13 mouse cellular contexts compared by ENCODE assay signal in the genomic region with DNA sequence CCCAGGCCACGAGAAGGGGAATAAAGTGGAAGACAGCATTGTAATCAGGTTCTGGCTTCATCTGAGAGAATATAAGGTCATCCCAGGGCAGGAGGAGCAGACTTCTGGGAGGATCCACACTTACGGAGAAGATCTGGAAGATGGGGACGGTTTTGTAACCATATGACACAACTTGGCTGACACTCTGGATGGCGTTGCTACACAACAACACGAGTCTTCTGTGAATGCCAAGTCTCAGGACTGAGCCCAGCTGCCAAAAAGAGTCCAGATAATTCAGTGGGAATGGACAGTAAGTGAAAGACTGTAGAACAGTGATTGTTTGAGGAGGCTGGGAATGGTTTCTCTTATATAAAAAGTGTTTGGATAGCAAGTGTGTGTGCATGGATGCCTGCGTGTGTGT. TPM values are rescaled to one million over a fixed set of nuclear protein-coding genes. Genes with fewer than 3 reads are reported as not detected.
DNase-seq lines count a peak whose midpoint lies in the region; ATAC-seq and TF ChIP-seq lines count a peak whose summit lies in the region.
"Had no signal": no experiment of that assay in that cellular context is flagged by ENCODE, and none has a peak within 500 bp of the region (broad histone marks: within the 10 kb centered on the region; RNA-seq: fewer than 3 reads in every experiment).

No protein-coding gene starts in this region.

- TF ChIP-seq CTCF in lung, embryonic 14.5 days (IDR thresholded peaks at IDR 0.05; ENCODE audit: low read depth): no peak
- TF ChIP-seq CTCF in forebrain, postnatal 0 days (IDR thresholded peaks at IDR 0.05; ENCODE audit: low read depth): no peak

- no peaks in the 10 kb centered on the region for H3K9me3 ChIP-seq in lung, embryonic 14.5 days (ENCODE audit: low read depth, low read length)
- no peaks in the 10 kb centered on the region for H3K9me3 ChIP-seq in forebrain, postnatal 0 days (ENCODE audit: low read length)
- no peaks in the 10 kb centered on the region for H3K9me3 ChIP-seq in hindbrain, embryonic 13.5 days
- H3K9me3 ChIP-seq: forebrain, embryonic 12.5 days; hindbrain, embryonic 10.5 days; liver, embryonic 15.5 days had no signal

- ATAC-seq in frontal cortex, adult (ENCODE audit: low TSS enrichment): 0 out of 2 replicates have a peak, but pooled peaks have one; percentile 20
- ATAC-seq in lung, embryonic 14.5 days (ENCODE audit: insufficient read depth): no peak
- no peak for ATAC-seq in forebrain, postnatal 0 days
- no peak for ATAC-seq in hindbrain, embryonic 13.5 days (ENCODE audit: low FRiP score)

- H3K4me2 ChIP-seq in lung, embryonic 14.5 days: no peak overlapping the region
- no peak overlapping the region for H3K4me2 ChIP-seq in forebrain, postnatal 0 days (ENCODE audit: low read depth)
- H3K4me2 ChIP-seq in hindbrain, embryonic 13.5 days: no peak overlapping the region
- H3K4me2 ChIP-seq: forebrain, embryonic 12.5 days; liver, embryonic 15.5 days had no signal

- DNase-seq in frontal cortex, postnatal 14 days (ENCODE audit: low spot score in 2 of 2): no peak
- peak; percentile 60 for DNase-seq in NIH3T3 (ENCODE audit: low read depth)
- DNase-seq in gastrocnemius, adult 8-10 months (ENCODE audit: low spot score in 2 of 2): peak; percentile 69 to 75
- DNase-seq in lung, embryonic 14.5 days: peak; percentile 40
- DNase-seq in forebrain, postnatal 0 days: no peak
- DNase-seq in left cerebral cortex, postnatal 10 days (ENCODE audit: extremely low spot score in 1 of 2, low spot score in 2 of 2): no peak
- DNase-seq: thymus, postnatal 36 days had no signal

- no peaks in the 10 kb centered on the region for H3K4me1 ChIP-seq in lung, embryonic 14.5 days (ENCODE audit: insufficient read depth)
- H3K4me1 ChIP-seq in forebrain, postnatal 0 days (ENCODE audit: insufficient read depth): no peaks in the 10 kb centered on the region
- H3K4me1 ChIP-seq in hindbrain, embryonic 13.5 days (replicated peaks): no peaks in the 10 kb centered on the region
- H3K4me1 ChIP-seq: forebrain, embryonic 12.5 days; hindbrain, embryonic 10.5 days; liver, embryonic 15.5 days had no signal

- intact Hi-C loops in left cerebral cortex, postnatal 10 days (cut with DNase I): loop anchor here (5.0 kb wide), 1 partner anchor 349 kb away; no protein-coding TSS in a partner anchor

- no peak overlapping the region for H3K9ac ChIP-seq in lung, embryonic 14.5 days
- H3K9ac ChIP-seq in forebrain, postnatal 0 days: no peak overlapping the region
- no peak overlapping the region for H3K9ac ChIP-seq in hindbrain, embryonic 13.5 days
- H3K9ac ChIP-seq: forebrain, embryonic 12.5 days; liver, embryonic 15.5 days had no signal

- H3K27me3 ChIP-seq in lung, embryonic 14.5 days (ENCODE audit: insufficient read depth, low read length): no peaks in the 10 kb centered on the region
- no peaks in the 10 kb centered on the region for H3K27me3 ChIP-seq in forebrain, postnatal 0 days (ENCODE audit: insufficient read depth, low read length)
- H3K27me3 ChIP-seq in hindbrain, embryonic 13.5 days: no peaks in the 10 kb centered on the region
- H3K27me3 ChIP-seq: forebrain, embryonic 12.5 days; liver, embryonic 15.5 days had no signal

- H3K36me3 ChIP-seq in lung, embryonic 14.5 days (ENCODE audit: insufficient read depth): no peaks in the 10 kb centered on the region
- no peaks in the 10 kb centered on the region for H3K36me3 ChIP-seq in forebrain, postnatal 0 days (ENCODE audit: insufficient read depth)
- no peaks in the 10 kb centered on the region for H3K36me3 ChIP-seq in hindbrain, embryonic 13.5 days
- H3K36me3 ChIP-seq: forebrain, embryonic 12.5 days; hindbrain, embryonic 10.5 days; liver, embryonic 15.5 days had no signal

- H3K4me3 ChIP-seq in lung, embryonic 14.5 days (ENCODE audit: low read depth, low read length): no peak overlapping the region
- no peak overlapping the region for H3K4me3 ChIP-seq in forebrain, postnatal 0 days (ENCODE audit: low read depth, low read length)
- no peak overlapping the region for H3K4me3 ChIP-seq in hindbrain, embryonic 13.5 days
- H3K4me3 ChIP-seq: forebrain, embryonic 12.5 days; hindbrain, embryonic 10.5 days; left cerebral cortex, adult 2 months; liver, embryonic 15.5 days had no signal

- WGBS in lung, embryonic 14.5 days: 68% methylated on average over 6 of the region's 6 CpGs
- 61% methylated on average over 6 of the region's 6 CpGs for WGBS in forebrain, postnatal 0 days
- 84% methylated on average over 6 of the region's 6 CpGs for WGBS in hindbrain, embryonic 13.5 days

- H3K27ac ChIP-seq in lung, embryonic 14.5 days (ENCODE audit: low read depth): no peak overlapping the region
- H3K27ac ChIP-seq in forebrain, postnatal 0 days (ENCODE audit: low read depth, low read length): no peak overlapping the region
- H3K27ac ChIP-seq in hindbrain, embryonic 13.5 days: no peak overlapping the region
- H3K27ac ChIP-seq: forebrain, embryonic 12.5 days; hindbrain, embryonic 10.5 days; left cerebral cortex, adult 2 months; liver, embryonic 15.5 days had no signal

RNA-seq across cellular contexts. Expression of a gene that starts 36.1 kb away (rescaled TPM):
- 1 to 10 TPM; 1.2 to 1.8 (median 1.6) TPM for total RNA-seq in gastrocnemius, adult 8-10 months (2022)
- 3.4 and 4.3 TPM in 2 replicates for polyA plus RNA-seq in lung, embryonic 14.5 days (2014; fragmentation: Nextera tagmentation; extraction: Ambion mirVana)
- total RNA-seq in forebrain, postnatal 0 days (2014; rRNA removed): 1.2 and 4.0 TPM in 2 replicates
- polyA plus RNA-seq in forebrain, postnatal 0 days (2015; fragmentation: Nextera tagmentation; extraction: Ambion mirVana): 1.7 and 2.3 TPM in 2 replicates
- 1.4 and 1.8 TPM in 2 replicates for polyA plus RNA-seq in hindbrain, embryonic 13.5 days (2015; fragmentation: Nextera tagmentation; extraction: Ambion mirVana)
- 1 to 10 TPM; 8.6 to 8.8 TPM for total RNA-seq in left cerebral cortex, postnatal 10 days (2021)

Comparison
In these comparisons a context has a peak if more than half of its experiments do, and no peak if none do; other contexts are left out.
1. DNase-seq: peak in NIH3T3 (single experiment), gastrocnemius, adult 8-10 months (2 of 2) and lung, embryonic 14.5 days (single experiment); none in frontal cortex, postnatal 14 days (0 of 2), forebrain, postnatal 0 days (single experiment) and left cerebral cortex, postnatal 10 days (0 of 2).